Mouse (Mus musculus) lung, adult 18-20 months (tissue): ENCODE data around the gene Lsm14a.

ENCODE experiments used
- DNase-seq, 2 experiments: peaks; one replicate each; pipeline ENCODE4 v3.0.0; 2022; ENCODE audit warnings: mixed read lengths in 2 of 2

Gene Lsm14a

DNA sequence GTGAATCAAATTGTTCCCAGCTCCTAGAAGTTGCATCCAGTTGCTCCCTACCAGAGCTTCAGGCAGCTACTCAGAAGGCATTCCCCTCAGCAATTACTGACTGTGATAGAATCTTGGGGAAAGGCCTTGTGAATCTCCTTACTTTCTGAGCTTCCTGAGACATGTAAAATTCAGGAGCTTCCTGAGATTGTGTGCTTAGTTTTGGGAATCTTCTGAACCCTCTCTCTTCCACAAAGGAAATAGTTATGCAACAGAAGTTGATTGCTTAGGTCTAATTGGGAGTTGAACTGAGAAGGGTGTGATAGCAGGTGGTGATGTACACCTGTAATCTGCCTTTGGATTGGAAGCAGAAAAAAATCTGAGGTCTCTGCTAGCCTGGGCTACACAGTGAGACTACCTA, at the start of gene Lsm14a:
Gene Lsm14a (minus strand): TSS at position 101 of the 400 bp plus-strand sequence.
- no peak for DNase-seq

DNA sequence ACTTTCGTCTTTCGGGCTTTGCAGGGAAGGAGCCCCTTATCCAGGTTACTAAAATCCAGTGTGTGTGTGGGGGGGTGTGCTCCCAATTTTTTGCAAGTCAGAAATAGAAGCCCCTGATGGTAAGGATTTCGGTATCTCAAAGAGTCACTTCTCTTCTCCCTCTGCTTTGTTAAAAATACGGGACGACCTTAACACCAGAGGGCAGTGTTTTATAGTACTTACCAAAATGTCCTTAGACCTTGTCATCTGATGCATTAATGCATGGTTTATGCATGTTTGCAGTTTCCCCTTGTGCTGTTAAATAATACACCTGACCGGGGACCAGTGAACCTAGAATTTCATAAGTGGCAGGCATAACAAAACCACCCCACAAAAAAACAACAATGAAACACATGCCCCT, 45.8 kb upstream of the Lsm14a start:
- DNase-seq = no peak

DNA sequence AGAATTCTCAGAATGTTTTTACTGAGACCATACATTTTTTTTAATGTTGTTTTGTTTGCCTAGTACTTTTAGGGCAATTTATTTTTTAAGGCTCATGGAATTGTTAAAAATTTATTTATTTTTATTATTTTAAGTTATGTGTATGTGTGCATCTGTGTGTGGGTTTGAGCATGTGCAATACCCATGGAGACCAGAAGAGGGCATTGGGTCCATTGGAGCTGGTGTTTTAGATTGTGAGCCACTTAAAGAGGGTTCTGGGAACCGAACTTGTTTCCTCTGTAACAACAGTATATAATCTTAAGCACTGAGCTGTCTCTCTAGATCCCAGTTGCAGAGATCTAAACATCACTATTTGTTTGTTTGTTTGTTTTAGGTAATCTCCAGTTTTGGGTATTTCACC, 40.5 kb upstream of the Lsm14a start:
- no peak for DNase-seq

DNA sequence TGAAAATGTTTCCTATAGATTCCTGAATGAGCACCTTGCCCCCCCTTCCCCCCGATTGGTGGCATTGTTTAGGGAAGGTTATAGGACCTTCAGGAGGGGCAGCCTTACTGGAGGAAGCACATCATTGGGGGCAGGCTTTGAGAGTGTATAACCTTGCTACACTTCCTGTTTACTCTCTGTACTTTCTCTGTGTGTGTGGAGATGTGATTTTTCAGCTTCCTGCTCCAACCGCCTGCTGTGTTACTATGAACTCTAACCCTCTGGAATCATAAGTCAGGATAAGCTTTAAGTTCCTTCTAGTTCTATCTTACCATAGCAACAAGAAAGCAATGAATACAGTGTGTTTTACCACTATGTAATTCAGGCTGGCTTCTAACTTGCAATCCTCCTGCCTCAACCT, 28.1 kb upstream of the Lsm14a start:
- no peak for DNase-seq

DNA sequence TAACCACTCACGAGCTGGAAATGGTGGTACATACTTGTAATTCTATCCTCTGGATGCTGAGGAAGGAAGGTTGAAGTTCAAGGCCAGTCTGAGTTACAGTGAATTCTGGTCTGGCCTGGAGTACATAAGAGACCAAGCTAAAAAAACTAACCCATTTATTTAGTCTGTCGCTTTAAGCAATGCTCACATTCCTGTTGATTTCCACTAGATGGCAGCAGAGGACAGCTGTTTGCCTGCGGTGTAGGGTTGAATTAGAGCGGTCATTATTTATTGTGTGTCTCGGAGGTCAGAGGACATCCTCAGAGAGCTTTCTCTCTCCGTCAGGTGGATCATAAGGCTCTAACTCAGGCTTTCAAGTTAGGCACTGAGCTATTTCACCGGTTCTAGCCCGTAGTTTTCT, 14.4 kb upstream of the Lsm14a start:
- peak; percentile 37 to 63 for DNase-seq

DNA sequence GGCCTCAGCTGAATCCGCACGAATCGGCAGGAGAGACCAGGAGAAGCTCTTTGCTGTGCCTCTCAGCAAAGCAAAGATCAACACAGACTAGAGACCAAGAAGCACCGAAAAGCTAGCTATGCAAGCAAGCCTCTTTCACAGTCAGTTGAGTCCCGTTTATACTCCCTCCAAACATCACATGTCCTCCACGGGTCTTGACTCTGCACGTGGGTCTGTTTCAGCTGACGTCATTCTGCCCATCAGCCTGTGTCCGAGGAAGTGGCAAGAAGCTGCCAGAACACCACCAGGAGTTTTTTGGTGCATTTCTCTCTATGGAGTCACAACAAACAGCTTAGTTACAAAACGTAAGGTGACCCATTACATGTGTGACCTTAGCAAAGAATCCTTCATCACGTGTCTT, 10.8 kb upstream of the Lsm14a start:
- DNase-seq = no peak

DNA sequence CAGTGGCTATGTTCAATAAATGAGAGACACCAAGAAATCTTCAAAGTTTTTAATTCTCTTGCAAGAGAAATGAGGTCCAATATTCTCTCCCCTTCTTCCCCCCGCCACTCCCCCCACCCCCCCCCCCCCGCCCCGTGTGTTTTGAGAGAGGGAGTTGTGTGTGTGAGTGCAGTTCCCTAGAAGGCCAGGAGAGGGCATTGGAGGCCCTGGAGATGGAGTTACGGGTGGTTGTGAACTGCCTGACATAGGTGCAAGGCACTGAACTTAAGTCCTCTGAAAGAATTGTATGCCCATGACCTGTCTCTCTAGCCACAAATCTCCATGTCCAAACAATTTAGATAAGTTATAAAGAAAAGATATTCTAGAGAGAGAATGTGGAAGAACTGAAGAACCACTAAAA, 7.0 kb upstream of the Lsm14a start:
- no peak for DNase-seq

DNA sequence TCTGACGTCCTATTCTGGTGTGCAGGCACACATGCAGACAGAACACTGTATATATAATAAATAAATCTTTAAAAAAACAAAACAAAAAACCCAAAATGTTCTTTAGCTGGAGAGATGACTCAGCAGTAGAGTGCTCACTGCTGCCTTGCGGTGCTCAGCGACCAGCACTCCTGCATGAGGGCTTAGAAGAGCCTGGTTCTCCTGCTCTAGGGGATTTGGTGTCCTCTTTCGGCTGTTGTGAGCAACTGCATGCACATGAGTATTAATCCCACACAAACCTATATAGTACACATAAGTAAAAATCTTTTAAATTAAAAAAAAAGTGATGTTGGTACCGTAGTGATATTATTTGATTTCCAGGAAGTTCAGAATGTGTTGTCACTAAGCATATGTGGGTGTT, 5.7 kb upstream of the Lsm14a start:
- DNase-seq = no peak

DNA sequence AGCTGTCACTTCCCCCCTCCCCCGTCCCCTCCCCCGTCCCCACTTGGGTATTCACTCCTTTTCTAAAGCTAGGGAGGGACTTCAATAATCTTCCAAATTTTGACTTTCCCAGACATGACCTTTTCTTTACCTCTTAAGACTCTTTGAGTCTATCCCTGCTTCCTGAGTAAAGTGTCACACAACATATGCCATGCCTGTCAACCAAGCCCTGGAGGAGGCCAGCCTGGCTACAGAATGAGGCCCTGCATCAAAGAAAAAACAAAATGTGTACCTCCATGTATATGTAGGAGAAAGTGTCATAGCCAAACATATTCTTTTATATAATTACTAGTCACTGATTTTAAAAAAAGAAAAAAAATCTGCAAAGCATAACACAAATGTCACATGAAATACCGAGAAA, 3.7 kb upstream of the Lsm14a start:
- DNase-seq = no peak

DNA sequence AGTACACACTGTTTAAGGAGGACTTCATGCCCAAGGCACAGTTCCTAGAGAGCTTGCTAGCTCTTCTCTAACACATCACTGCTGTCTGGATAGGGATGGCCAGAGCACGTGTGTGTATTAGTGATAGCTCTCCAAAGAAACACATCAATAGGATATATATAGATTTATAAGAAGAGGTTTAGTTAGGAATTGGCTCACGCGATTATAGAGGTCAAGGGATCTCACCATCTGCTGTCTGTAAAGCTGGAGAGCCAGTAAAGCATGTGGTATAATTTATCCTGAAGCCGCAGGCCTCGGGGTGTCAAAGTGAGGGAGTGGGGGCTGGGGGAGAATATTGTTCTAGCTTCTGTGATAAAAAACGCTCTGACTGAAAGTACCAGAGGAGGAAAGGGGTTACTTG, 2.6 kb upstream of the Lsm14a start:
- DNase-seq = no peak

DNA sequence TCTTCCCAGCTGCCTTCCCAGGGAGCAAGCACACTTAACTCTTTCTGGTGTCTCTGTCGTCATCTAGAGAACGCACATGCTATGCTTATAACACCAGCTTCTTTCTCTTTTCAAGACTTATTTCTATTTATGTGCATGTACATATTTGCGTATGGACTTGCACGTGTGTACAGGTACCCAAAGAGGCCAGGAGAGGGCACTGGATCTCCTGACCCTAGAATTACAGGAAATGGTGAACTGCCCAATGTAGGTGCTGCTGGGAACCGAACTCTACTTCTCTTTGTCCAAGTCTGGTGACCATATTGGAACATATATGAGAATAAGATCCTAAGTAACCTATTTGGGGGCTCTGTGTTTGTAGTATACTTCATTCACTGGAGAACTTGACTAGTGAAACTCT, 1.5 kb upstream of the Lsm14a start:
- DNase-seq = no peak

DNA sequence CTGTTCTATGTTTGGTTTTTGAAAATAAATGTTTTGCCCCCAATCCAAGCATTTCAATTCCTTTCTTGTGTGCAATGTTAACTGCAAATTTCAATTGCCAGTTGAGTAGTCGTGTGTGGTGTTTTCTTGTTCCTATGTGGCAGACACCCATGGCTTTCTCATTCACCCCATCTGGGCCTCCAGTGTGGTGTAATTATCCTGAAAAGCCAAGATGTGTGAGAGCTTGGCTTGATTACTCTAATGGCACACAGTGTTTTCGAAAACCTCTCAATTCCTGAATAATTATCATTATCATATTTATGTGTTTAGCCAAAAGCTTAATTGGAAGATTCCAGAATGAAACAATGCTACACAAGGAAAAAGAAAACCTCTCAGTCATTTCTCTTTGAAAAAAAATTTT, 976 bp upstream of the Lsm14a start:
- DNase-seq = no peak

DNA sequence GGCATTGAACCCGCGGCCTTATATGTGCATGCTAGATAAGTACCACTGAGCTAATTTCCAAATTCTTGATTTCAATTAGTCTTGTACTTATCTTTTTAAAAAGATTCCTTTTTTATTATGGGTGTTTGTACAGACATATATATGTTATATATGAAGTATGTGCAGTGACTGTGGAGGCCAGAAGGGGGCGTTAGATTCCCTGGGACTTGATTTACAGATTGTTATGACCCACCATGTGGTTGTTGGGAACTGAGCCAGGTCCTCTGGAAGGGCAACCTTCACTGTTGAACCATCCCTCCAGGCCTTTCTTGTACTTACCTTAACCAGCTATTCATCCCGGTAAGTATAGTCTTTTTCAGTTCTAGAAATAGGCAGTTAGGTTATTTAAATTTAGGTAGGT, 780 bp downstream of the Lsm14a start:
- no peak for DNase-seq

DNA sequence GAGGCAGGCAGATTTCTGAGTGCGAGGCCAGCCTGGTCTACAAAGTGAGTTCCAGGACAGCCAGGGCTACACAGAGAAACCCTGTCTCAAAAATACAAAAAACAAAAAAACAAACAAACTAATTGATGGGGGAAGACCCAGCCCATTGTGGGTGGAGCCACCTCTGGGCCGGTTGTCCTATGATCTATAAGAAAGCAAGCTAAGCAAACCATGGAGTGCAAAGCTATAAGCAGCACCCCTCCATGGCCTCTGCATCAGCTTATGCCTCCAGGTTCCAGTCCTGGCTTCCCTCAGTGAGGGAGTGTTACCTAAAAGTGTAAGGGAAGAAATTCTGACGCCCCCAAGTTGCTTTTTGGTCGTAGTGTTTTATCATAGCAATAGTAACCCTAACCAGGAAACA, 1.4 kb downstream of the Lsm14a start:
- DNase-seq = no peak

DNA sequence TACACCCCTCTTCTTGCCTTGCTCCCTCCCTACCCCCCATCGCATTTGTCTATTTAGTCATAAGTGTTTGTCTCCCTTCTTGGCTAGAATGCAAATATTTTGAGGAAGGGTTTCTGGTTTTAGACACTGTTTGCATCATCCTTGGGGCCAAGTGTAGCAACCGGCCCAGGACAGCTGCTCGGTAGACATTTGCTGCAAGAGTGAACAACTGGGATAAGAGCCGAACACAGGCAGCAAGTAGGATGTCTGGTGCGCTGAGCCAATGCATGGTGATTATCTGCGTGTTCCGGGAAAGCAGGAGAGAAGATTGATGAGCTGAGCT, 2.3 kb downstream of the Lsm14a start:
- DNase-seq = peak; percentile 28 to 45

DNA sequence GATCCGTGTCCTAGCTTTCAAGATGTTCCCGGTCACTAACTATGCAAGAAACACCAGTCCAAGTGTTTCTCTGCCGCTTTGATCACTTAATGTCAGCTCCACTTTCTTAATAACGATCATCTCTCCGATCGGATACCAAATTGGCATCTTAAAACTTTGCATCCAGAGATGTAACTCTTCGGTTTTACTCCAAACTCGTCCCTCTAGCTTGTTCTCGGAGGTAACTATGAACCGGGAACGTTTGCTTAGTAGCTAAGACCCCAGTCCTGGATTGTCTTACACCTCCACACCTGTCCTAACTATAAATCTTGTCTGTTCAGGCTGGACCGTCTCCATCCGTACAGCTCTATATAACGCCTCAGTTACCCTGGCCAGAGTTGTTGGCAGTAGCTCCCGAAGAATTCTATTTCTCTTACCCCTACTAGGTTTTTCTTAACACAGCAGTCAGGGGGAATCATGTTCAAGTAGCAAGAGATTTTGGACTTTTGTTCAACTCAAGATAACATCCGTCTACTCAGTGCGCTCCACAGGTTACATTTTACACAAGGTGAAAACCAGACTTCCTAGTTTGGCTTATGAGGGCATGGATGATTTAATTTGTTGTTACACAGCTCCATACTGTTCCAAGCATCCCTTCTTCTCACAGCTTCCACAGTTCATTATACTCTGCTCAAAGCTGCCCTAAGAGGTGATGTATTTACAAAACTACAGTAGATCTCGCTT, 2.8 kb downstream of the Lsm14a start:
- DNase-seq = no peak

DNA sequence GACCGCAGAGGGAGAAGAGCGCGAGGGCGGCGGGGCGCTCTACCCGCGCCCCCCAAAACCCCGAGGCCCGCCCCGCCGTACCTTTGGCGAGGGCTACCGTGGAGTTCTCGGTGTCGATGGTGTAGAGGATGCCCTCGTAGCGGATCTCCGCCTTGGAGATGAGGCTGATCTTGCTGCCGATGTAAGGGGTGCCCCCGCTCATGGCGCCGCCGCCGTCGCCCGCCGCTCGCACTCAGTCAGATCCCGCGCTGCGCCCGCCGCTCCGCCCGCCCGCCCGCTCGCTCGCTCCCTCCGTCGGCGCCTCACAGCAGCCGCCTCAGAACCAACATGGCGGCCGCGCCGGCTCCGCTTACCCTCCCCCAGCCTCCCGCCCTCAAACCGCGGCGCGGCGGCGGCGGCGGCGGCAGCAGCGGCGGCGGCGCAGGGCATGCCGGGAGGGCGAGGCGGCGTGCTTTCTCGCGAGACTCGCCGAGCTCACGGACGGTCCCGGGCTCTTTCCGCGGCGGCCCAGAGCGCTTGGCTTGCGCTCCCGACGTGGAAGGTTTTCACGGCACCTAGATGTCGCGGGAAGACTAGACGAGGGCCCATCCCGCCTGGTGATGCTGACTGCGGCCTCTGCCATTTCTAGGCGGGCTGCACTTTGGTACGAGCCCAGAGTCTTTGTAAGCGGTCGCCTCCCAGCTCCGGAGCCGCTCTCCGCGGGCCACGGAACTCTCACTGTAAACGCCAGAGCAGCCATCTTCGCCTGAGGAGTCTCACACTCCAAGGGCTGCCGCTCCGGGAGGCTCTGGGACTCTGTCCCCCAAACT, 3.6 kb downstream of the Lsm14a start:
- DNase-seq = peak; percentile 91 to 93

DNA sequence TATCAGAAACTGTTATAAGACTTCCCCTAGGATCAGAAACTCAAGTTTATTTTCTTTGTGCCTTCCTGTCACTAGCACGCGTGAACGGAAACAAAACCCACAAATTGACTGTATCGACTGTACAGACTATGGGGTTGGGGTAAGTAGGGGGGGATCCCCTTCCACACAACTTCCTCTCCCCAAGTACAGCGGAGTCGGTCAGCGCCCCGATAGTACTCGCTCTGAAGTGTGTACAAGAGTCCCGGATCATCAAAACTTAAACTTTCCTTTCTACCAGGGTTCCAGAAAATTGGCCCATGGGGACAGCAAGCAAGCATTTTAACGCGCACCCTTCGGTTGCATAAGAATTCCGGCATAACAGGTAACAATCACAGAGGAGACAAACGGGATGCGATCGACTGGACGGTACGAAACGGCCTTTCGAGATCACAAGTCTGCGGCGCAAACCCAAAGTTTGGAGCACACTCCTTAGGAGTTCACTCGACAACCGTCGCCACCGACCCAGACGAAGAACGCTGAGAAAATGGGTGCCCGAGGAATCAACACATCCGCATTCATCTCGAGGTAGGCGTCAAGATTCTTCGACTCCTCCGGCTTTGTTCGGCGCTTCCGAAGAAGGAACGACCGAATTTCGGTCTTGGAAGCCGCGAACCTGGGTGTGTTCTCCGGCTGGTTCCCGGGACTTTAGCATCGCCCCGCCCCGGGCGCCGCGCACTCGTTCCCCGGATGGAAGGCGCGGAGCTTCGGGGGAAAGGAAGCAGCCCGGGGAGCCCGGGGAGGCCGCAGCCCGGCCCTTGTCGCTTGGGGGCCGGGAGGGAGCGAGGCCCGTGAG, 4.5 kb downstream of the Lsm14a start:
- DNase-seq = peak; percentile 71 to 78

DNA sequence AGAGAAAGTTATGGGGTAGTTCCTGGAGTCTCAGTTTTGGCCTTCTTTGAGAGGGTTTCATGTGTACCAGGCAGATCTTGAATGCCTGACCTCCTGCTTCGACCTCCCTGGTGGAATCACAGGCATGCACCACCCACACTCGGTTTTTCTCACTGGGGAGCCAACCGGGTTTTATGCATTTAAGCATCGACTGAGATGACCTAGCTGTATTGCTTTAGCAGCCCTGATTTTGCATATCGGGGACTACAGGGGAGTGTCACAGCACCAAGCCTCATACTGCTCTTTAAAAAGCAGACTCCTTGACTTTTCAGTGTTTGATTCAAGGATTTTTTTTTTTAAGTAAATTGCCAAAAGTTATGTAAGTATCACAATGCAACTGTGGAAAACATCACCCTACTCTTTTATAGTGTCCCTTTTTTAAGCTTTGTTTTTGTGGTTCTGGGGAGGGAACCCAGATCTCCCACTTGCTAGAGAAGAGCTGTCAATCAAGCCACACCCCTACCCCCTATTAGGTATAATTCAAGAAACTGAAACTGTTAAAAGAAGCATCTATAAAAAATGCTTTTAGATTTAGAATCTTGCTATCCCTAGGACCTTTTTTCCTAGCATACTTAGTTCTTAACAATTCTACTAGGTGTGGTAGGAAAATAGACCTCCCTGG, 5.2 kb downstream of the Lsm14a start:
- DNase-seq = no peak

DNA sequence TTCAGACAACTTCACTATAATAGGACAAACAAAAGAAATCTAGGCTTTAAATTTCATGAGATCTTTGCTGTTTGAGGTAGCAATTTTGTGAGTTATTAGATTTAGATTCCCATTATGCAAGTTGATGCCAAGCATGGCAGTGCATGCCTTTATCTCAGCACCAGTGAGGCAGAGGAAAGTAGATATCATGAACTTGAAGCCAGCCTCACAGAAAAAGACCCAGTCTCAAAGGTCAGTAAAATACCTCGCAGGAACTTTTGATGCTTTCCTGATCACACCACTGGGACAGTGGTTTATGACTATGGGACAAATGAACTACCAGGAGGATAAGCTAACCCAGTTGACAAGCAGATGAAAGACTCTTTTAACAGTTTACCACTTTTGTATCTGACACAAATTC, 10.3 kb downstream of the Lsm14a start:
- DNase-seq = no peak

DNA sequence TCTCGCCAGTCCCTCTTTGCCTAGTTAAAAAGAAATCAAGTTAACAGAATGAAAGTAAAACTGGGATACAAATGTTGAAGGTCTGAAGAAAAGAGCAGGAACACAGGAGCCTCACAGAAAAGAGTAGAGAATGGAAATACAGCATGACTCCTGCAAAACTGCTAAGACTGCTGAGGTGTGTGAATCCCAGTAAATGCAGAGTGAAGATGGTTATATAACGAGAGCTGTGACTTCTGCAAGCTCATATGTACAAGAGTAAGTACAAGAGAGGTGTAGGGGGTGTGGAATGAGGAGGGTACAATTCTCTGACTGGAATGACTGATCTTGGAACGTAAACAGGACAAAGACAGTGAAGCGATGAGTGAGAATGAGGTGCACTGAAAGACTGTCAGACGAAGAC, 11.4 kb downstream of the Lsm14a start:
- DNase-seq = no peak

DNA sequence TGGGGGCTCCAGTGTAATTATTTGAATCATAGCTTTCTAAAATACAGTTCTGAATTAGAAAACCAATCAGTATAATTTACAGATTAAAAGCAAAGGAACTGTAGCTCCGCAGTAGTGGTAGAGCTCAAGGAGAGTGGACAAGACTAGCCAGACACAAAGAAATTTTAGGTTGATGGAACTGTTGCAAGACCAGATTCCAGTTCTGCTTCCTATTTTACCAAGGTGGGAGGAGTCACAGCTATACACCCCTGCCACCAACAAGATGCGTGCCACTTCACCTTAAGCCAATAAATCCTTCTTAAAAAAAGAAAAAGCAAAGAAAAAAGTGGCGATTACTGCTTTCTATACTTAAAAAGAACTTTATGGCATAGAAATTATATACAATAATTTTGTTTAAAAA, 12.8 kb downstream of the Lsm14a start:
- DNase-seq = no peak

DNA sequence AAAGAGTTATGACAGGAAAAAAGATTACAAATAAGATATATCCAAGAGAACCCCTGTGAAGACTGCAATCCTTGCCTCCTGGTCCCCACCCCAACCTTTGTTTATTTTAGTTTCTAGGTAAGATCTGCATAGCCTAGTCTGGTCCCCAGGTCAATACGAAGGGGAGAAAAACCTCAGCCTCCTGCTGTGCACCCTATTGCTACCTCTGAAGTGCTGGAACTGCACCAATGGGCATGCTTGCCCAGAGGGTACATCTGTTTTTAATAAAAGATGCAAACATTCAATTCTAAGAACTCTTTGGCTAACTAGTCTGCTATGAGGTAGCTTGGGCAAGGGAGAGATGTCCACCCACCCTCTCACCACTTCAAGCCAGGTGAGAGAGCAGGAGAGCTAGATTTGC, 19.2 kb downstream of the Lsm14a start:
- no peak for DNase-seq
